Mouse (Mus musculus): Measurements from ENCODE around the gene Ifi35.
A peak's percentile ranks its signal among the peaks of the same experiment; 100 is the strongest.
"Not testable (repeated sequence)": the region's sequence is repeated elsewhere in the genome, so short reads cannot be mapped to it uniquely, and the experiment has no call there.

Ifi35 gene

DNA sequence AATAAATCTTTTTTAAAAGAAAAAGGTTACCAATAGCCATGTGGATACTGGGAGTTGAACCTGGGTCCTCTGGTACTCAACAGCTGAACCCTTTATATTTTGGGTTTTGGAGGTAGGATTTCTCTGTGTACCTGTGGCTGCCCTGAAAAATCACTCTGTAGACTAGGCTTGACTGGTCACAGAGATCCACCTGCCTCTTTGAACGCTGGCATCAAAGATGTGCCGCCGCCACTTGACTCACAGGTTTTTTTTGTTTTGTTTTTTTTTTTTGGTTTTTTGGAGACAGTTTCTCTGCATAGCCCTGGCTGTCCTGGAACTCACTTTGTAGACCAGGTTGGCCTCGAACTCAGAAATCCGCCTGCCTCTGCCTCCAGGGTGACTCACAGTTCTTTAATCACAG is 421 bp upstream of the Ifi35 start:
- DNase-seq (ENCODE audit: low spot score): no peak

- DNase-seq (ENCODE audit: low spot score): no peak
These were observed 692 bp downstream of the Ifi35 start for GRCm38 (mm10) chr11:101448899-101449298.

- not testable (repeated sequence) for DNase-seq (ENCODE audit: low spot score)
These were observed 1.4 kb downstream of the Ifi35 start for GRCm38 (mm10) chr11:101449596-101449995.

GRCm38 (mm10) chr11:101450394-101450793 is 2.2 kb downstream of the Ifi35 start:
- no peak for DNase-seq (ENCODE audit: low spot score)

DNA sequence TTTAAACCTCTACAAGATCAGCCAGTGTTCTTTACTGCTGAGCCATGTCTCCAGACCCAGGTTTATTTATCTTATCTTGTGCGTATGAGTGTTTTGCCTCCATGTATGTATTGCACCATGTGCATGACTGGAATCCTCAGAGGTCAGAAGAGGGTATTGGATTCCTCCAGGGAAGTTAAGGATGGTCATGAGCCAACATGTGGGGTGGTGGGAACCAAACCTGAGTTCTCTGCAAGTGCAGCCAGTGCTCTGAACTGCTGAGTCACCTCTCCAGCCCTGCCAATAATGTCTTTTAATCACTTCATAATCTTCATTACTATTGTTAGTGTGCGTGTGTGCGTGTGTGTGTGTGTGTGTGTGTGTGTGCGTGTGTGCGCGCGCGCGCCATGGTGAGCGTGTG is 3.3 kb downstream of the Ifi35 start:
- DNase-seq (ENCODE audit: low spot score): no peak

DNA sequence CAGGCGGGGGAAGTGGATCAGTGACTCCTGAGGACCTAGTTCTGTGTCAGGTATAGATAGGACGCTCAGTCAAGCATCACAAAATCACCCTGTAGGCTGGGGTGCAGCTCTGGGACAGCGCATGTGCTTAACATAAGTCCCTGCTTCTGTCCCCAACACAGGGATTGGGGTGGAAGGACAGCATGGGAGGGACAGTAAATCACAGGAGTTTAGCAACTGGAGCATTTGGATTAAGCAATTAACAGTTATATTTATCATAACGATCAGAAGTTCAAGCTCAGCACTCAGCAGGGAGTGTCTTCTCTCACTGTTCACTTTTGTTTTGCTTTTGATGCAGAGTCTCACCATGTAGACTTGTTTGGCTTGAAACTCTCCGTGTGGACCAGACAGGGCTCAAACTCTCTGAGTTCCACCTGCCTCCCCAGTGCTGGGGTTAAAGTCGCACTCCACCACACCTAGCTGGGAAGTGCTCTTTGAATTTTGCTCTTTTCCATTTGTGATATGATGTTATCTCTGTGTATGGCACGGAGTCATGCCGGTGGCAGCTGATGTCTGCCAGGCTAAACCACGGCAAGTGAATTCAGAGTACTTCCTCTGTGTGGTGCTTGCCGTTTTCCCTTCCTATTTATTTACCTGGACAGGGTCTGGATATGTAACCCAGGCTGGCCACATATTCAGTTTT is 4.0 kb downstream of the Ifi35 start:
- no peak for DNase-seq (ENCODE audit: low spot score)

DNA sequence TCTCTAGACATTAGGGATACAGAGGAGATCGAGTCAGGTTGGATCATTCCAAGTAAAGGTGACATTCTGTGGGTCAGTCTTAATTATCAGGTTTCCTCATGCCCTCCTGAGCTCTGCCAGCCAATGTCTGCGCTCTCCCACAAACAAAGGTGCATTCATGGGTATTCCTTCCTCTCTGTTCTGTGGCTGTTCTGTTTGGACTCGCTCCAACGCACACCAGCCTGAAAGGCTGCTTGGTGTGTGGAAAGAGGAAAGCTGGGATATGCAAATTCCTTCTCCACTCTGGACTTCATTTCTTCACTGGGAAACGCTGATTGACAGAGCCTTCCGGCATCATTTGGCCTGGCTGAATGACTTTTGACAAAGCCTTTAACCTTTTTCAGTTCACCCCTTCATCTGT is 6.5 kb downstream of the Ifi35 start:
- DNase-seq (ENCODE audit: low spot score): no peak

- no peak for DNase-seq (ENCODE audit: low spot score)
These were observed 7.4 kb downstream of the Ifi35 start for GRCm38 (mm10) chr11:101455627-101456026.

GRCm38 (mm10) chr11:101457631-101458030 is 9.4 kb downstream of the Ifi35 start:
- DNase-seq (ENCODE audit: low spot score): no peak

- no peak for DNase-seq (ENCODE audit: low spot score)
These were observed 10.0 kb downstream of the Ifi35 start for GRCm38 (mm10) chr11:101458217-101458616.

DNA sequence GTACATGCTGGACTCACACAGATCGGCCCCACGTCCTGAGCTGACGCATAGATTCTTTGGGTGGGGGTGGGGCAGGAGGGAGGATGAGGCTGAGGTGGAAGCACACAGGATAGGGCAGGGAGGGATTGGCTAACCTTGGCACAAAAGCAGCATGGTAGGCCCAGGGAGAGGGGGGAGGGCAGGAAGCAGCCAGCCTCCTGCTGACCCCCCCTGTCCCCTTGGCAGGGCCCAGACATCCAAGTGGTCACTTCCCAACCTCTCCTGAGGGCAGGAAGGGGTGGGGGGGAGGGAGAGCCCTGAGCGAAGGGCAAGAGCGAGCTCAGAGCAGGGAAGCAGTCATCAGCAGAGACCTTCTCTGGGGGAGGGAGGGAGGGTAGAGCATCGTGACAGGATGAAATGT is 11.5 kb downstream of the Ifi35 start:
- DNase-seq (ENCODE audit: low spot score): no peak

DNA sequence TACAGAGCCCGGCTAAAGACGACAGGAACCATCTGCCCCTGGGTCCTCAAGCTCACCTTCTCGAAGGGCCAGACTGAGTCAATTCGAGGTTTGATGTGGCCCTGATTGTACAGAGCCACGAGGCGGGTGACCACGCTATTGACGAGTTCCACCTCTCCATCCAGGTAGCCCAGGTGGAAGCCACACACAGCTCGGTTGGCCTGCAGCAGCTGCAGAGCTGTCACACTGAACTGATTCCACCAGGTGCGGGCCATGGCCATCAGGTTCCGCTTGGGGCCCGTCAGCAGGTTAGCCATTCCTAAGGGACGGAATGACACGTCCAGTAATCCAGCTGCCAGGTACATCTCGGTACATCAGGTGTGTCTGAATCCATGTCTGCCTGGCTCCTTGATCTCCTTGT is 12.1 kb downstream of the Ifi35 start:
- no peak for DNase-seq (ENCODE audit: low spot score)

GRCm38 (mm10) chr11:101462141-101462540 is 13.9 kb downstream of the Ifi35 start:
- DNase-seq (ENCODE audit: low spot score): no peak

DNA sequence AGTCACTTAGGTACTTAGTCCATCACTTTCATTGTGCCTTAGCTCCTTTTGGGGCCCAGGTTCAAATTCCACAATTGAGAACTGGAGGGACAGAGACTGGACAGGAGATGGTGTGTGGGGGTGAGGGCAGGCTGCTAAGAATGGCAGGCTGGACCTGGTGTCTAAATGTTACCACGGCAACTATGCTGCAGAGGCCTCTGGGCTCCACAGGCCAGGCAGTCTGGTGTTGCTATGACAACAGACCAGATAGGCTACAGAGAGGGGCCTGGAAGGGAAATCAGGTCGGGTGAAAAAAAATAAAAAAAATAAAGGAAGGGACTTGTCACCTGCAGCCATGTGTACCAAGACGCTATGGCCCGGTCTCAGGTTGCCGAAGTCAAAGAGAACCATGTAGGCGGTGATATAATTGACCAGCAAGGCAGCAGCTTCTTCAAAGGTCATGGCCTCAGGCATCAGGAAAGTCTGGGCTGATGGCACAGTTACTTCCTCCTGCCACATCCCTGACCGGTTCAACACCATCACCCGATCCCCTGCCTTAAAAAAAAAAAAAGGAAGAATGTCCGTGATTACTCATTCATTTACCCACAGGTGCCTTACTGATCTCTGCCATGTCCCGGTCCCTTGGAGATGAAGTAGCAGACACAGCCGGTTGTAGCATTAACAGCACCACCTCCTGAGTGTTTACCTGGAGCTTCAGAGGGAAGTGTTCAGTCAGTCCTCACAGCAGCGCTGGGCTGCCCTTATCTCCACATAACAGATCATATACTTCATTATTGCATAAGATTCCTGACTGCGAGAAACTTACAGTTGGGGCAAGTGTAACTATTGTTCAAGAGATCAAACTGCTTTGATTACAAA is 14.6 kb downstream of the Ifi35 start:
- peak; percentile 83 for DNase-seq (ENCODE audit: low spot score)

GRCm38 (mm10) chr11:101464211-101465100 is 16.2 kb downstream of the Ifi35 start, which contains the start of gene Rnd2:
TSS of gene Rnd2 (plus strand) at chr11:101464999.
- DNase-seq (ENCODE audit: low spot score): no peak

DNA sequence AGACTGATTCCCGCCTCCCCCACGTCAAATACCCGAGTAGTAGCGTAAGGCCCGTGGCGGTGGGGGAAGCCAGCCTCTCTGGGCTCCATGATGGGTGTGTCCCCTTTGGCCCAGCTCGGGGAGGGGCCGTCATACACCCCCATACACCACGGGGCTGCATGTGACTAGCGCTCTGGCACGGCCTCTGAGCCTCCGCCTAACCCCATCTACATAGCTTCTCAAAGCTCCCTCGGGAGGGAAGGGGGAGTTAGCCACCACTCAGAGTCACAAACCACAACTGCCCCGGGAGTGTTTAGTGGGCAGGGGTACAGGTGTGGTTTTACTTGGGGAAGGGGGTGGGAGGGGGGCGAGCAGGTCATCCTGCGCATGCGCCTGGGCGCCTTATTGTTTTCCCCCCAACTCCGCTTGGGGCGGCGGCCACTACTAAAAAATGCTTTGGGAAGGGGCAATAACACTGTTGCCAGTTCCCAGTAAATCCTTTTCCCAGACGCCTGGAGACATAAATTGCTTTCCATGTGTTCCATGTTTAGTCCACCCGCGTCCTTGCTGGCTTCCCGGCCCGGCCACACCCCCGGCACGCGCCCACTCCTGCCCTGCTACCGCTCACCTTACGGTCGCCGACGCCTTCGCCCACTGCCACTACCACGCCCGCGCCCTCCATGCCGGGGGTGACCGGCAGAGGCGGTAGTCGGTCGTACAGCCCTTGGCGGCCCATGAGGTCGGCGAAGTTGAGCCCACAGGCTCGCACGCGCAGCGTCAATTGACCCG is 17.1 kb downstream of the Ifi35 start:
- DNase-seq (ENCODE audit: low spot score): peak; percentile 79

GRCm38 (mm10) chr11:101465869-101466551 is 17.8 kb downstream of the Ifi35 start, which contains the start of gene Vat1:
TSS of gene Vat1 (minus strand) at chr11:101466230.
- DNase-seq (ENCODE audit: low spot score): peak; percentile 78

GRCm38 (mm10) chr11:101466552-101466950 is 18.3 kb downstream of the Ifi35 start:
- DNase-seq (ENCODE audit: low spot score): not testable (repeated sequence)

DNA sequence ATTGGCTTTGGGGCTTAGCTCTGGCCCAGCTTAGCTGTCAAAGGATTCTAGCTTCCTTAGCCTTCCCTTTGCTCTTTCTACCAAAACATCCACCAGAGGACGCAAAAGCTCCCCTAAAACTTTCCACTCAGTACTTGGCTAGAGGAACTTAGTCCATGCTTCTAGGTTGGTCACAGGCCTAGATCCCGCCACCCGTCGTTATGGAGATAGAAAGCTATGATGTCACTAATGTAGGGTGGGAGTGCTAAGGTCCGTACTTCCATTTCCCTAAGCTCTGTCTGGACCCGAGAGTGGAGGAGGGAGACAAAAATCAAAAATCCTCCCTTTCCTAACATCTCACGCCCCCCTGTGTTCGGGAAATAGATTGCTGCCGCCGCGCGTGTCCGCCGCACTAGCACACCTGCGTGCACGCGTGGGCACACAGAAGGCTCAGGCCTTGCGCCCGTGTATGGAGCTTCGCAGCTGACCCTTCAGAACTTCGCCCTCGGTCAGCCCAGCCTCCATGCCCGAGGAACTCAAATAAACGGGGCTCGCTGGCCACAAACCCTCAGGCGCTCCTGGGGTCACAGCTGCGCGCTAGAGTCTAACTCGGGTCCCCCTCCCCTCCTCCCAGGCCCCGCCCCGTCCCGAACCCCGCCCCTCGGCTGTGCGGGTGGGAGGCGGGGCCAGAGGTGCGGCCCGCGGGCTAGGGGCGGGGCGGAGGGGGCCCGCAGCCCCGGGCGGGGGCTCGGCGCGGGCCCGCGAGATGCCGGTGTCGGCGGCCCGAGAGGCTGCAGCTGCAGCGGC is 19.5 kb downstream of the Ifi35 start:
- DNase-seq (ENCODE audit: low spot score): peak; percentile 84

DNA sequence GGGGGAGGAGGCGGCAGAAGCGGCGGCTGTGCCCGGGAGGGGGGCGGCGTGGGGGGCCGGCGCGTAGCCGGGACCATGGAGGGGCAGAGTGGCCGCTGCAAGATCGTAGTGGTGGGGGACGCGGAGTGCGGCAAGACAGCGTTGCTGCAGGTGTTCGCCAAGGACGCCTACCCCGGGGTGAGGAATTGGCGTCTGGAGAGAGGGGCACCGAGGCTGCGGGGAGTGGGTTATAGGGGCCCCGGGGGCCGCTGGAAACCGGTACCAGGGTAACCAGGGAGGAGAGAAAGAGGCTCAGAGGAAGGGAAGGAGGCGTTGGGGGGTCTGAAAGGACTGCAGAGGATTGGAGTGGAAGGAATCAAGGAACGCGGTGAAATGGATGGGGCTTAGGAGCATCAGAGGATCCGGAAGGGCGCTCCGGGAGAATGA is 20.1 kb downstream of the Ifi35 start:
- no peak for DNase-seq (ENCODE audit: low spot score)
